Mouse (Mus musculus): ENCODE results near the gene Wfikkn1. TPM values are rescaled to one million over a fixed set of nuclear protein-coding genes. Genes with fewer than 3 reads are reported as not detected.

Gene Wfikkn1
- 1 to 10 TPM; 9.2 to 9.6 TPM for total RNA-seq (2023)

DNA sequence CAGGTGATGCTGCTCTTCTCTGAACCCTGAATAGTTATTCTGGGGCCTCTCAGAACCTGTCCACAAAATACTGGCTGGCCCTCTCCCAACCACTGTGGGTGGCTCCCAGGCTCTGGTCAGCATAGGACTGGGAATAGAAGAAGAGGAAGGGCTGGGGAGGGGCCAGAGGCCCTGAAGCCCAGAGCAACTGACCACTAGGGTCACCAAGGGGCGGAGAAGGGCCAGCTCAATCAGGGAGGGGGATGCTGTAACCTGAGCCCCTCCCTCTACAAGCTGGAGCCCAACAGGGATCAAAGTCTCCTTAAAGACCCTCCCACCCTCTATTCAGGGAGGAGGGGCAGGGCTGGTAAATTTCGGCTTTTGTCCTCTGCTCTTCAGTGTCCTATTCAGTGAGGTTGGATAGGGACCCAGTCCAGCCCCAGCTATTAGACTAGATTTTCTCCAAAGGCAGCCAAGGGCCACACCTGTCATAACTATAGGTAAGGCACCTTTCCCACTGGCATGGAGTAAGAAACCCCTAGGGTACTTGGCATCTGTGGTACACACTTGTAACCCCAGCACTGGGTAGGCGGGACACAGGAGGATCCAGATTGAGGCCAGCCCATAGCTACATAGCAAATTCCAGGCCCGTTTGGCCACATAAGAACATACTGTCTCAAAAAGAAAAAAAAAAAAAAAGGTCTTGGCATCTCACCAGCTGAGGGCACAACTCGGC is at the start of gene Wfikkn1:
Gene Wfikkn1, minus strand, starts transcription at position 663 of the 715 bp plus-strand sequence.

DNA sequence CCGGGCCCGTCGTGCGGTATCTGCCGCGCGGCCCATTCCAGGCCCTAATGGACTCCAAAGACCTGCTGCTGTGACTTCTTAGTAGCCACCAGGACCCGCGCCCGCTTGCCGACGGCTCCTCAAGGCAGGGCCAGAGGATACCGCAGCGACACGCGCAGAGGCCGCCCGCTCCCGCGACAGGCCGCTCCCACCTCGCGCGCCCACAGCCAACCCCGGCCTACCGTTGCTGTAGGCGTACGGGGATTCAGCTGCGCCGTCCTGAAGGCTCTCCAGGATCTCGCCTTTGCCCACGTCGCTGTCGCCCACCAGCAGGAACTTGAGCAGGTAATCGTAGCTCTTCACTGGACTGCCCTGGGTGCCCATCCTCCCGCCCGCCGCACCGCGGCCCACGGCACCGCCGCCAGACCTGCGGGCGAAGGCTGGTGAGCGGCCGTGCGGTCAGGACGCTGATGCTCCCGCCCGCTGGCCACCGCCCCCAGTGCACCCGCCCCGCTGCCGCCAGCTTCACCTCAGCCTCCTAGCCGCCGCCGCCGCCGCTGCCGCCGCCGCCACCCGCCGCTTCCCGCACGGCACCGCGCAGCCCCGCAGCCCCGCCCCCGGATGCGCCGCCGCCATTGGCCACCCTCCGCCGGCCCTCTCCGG is 38.6 kb upstream of the Wfikkn1 start, which contains the start of gene Rab40c:
Gene Rab40c, minus strand, starts transcription at position 584 of the 642 bp plus-strand sequence.

DNA sequence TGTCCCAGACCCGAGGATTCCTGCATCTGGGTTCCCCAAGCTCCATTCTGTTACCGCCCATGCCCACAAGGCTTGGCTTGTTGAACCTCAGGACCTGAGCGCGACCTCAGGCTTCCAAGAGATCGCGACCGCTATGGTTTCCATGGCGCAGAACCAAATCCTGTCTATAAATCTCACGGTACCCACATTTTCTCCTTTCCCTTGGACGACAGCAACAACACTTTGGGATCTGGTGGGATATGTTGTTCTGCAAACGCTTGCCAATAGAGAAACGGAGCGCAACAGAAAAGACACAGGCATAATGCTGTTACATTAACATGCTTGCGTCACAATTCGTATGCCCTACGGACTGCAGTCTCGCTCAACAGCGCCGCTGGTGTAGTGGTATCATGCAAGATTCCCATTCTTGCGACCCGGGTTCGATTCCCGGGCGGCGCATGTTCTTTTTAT is 5.9 kb downstream of the Wfikkn1 start, which contains the start of gene Mettl26:
Gene Mettl26, plus strand, starts transcription at position 354 of the 450 bp plus-strand sequence.

DNA sequence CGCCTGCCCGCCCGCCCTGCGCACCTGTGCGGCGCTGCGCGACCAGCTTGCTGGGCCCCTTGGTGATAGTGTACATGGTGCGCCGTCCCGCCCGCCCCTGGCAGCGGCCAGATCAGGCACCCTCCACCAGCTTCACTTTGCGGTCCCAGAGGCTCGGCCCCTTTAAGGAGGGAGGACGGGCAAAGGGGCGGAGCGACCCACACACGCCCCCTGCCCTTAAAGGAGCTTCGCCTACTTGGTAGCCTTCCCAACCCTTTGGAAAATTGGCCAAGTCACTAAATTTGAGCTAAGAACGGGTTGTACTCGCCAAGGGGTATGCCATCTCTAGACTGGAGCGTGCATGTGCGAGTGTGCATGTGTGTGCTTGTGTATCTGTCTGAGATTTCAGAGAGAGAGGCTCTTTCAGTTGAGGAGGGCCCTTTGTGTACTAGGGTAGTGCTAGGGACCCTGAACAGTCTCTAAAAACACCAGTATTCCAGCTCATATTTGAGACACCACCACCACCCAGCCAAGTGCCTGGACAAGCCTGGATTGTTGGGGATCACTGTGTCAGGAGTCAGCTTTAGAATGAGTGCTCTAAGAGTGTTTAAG is 12.0 kb downstream of the Wfikkn1 start, which contains the start of gene Mcrip2:
Gene Mcrip2, minus strand, starts transcription at position 164 of the 591 bp plus-strand sequence.

DNA sequence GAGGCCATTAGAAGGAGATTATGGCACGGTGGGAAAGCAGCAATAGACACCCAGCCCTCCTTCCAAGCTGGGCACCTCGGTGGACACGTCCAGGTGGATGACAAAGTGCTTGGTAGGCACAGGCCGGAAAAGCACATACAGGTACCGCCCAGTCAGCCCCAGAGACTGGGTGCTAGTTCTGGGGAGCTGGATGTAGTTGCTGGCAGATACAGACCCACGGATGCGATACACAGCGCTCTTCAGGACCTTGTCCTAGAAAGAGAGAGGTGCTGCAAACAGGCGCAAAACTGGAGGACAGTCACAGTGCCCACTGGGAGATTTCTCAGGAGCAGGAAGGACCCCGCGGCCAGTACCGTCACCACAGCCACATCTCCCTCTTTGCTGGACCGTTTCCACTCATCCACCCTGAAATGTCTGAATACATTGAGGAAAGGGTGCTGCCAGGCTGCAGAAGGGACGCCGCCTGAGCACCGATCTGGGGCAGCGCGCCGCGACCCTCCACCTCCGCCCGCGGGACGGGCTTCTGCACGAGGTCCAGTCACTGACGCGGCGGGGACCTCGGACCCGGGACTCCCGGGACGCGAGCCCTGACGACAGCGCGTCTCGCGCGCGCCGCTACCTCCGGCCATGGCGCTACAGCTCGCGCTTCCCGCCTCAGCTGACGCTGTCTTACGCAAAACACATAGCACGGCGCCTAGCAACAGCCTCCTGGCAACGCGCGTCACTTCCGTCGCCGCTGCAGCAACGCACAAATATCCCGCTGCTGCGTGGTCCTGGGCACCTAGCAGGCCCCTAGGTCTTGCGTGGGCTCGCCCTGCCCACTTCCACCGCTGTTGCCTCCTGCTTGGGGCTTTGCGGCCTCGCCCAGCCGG is 19.6 kb downstream of the Wfikkn1 start, which contains the start of gene Wdr90:
Gene Wdr90, minus strand, starts transcription at position 670 of the 872 bp plus-strand sequence.

GRCm38 (mm10) chr17:25844396-25844901 is 36.2 kb downstream of the Wfikkn1 start, which contains the start of gene Rhot2:
Gene Rhot2 (minus strand): TSS chr17:25844851.

DNA sequence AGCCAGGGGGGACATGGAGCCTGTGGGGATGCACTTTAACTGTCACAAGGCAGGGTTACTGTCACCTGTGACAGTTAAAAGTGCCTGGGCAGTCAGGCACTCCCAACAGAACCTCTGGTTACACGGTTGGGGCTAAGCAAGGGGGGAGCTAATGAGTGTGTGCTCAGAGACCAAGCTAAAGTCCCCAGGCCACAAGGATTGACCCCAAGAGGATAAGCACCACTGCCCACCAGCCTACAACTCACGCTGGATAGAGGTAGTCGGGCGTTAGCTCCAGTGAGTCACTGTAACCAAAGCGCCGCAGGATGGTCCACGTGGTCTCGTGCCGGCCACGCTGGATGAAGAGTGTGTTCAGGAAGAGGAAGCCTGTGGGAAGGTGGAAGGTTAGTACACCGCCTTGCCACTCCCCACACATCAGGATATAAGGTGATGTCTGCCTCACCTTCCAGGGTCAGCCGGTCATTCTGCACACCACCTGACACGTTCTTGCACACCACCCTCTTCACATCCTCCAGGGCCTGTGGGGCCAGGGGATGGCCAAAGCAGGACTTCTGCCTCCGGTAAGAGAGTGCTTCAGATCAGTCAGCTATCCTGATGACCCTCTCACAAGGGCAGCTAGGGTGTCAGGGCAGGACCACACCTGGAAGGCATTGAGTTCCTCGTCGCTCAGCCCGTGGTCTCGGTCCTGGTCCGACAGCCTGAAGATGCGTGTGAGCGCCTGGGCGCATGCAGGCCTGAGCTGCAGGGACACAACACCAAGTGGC is 39.4 kb downstream of the Wfikkn1 start, which contains the start of gene Gm20683:
Gene Gm20683, minus strand, starts transcription at position 647 of the 764 bp plus-strand sequence.

GRCm38 (mm10) chr17:25837076-25837410 is 43.6 kb downstream of the Wfikkn1 start, which contains the start of gene Rhbdl1:
Gene Rhbdl1 (minus strand): TSS chr17:25837295.

DNA sequence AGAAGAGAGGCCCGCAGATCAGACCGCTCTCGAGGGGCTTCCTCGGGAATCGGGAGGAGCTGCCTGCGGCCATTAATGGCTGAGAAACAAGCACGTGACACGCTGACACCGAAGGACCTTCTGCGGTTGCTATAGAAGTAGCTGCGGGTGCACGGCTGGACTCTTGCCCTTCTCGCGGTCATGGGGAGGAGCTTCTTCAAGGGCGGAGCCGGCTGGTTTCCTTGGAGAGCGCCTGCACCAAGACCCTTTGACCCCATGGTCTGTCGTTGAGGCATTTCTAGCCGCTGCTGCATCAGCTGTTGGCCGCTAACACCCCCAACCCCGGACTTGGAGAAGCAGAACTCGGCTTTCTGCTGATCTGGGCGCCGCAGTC is 47.4 kb downstream of the Wfikkn1 start, which contains the start of gene Stub1:
Gene Stub1, minus strand, starts transcription at position 114 of the 373 bp plus-strand sequence.

DNA sequence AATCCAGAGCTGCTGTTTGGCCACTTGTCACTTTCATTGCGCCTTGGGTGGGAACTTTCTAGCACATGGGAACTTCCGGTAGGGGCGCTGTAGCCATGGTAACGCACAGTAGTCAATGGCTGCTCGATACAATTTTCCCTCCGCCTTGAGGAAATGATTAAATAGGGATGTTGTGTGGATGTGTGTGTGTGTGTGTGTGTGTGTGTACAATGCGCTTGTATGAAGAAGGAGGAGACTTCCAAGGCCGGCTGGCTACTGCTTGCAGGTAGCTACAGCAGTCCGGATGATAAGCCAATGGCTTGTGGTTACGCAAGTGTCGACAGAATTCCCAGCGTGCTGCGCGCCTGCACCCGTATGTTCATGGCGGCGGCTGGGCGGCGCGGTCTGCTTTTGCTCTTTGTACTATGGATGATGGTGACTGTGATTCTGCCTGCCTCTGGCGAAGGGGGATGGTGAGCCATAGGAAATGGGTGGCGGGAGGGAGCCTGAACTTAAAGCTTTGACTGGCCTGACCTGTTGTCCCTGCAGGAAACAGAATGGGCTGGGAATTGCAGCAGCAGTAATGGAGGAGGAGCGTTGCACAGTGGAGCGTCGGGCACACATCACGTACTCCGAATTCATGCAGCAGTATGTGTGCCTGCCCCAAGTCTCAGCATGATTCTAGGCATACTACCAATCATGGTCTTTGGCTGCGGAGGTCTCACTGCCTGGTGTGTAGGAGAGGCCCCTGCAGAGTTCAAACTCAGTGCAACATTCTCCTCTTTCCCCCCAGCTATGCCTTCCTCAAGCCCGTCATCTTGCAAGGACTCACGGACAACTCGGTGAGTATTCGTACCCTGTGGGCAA is 51.7 kb downstream of the Wfikkn1 start, which contains the start of gene Jmjd8:
Gene Jmjd8, plus strand, starts transcription at position 156 of the 846 bp plus-strand sequence.

Other genes starting within 250 kb of the Wfikkn1 start
- gene Gng13, start 163.7 kb downstream of the Wfikkn1 start, total RNA-seq (2023), result not detected
- 10 to 100 TPM in 1 of 2 experiments, 1 to 10 TPM in 1; 5.1 to 12.6 TPM for gene Chtf18, start 153.4 kb downstream of the Wfikkn1 start, total RNA-seq (2023)
- gene Rpusd1, start 153.2 kb downstream of the Wfikkn1 start, total RNA-seq (2023), result 1 to 10 TPM; 4.6 to 8.0 TPM
- under 1 TPM in 1 of 2 experiments, not detected in 1; 0.26 TPM for gene Mslnl, start 144.8 kb downstream of the Wfikkn1 start, total RNA-seq (2023)
- gene Msln, start 126.5 kb downstream of the Wfikkn1 start, total RNA-seq (2023), result 1 to 10 TPM in 1 of 2 experiments, not detected in 1; 1.1 TPM
- gene Narfl, start 107.1 kb downstream of the Wfikkn1 start, total RNA-seq (2023), result 10 to 100 TPM; 25.4 to 27.9 TPM
- 10 to 100 TPM; 22.7 to 27.1 TPM for gene Haghl, start 95.2 kb downstream of the Wfikkn1 start, total RNA-seq (2023)
- gene Ccdc78, start 94.3 kb downstream of the Wfikkn1 start, total RNA-seq (2023), result not detected
- 10 to 100 TPM; 47.6 to 58.9 TPM for gene Fam173a, start 88.0 kb downstream of the Wfikkn1 start, total RNA-seq (2023)
- gene AC134908.4, start 85.2 kb downstream of the Wfikkn1 start, total RNA-seq (2023), result not detected
- gene Metrn, start 83.7 kb downstream of the Wfikkn1 start, total RNA-seq (2023), result 10 to 100 TPM; 24.8 to 31.6 TPM
- gene Fbxl16, start 71.8 kb downstream of the Wfikkn1 start, total RNA-seq (2023), result not detected
- 10 to 100 TPM; 25.3 to 25.7 TPM for gene Wdr24, start 57.2 kb downstream of the Wfikkn1 start, total RNA-seq (2023)
- 10 to 100 TPM; 32.3 to 42.2 TPM for gene Jmjd8, start 52.0 kb downstream of the Wfikkn1 start, total RNA-seq (2023)
- 10 to 100 TPM; 70.1 to 73.0 TPM for gene Stub1, start 47.5 kb downstream of the Wfikkn1 start, total RNA-seq (2023)
- gene Rhbdl1, start 43.6 kb downstream of the Wfikkn1 start, total RNA-seq (2023), result 10 to 100 TPM in 1 of 2 experiments, 1 to 10 TPM in 1; 8.1 to 15.2 TPM
- 10 to 100 TPM in 1 of 2 experiments, 1 to 10 TPM in 1; 9.3 to 10.8 TPM for gene Gm20683, start 39.1 kb downstream of the Wfikkn1 start, total RNA-seq (2023)
- gene Rhot2, start 36.0 kb downstream of the Wfikkn1 start, total RNA-seq (2023), result 10 to 100 TPM; 89.1 to 99.3 TPM
- 10 to 100 TPM; 29.0 to 41.5 TPM for gene Wdr90, start 19.4 kb downstream of the Wfikkn1 start, total RNA-seq (2023)
- 1 to 10 TPM; 2.4 to 9.4 TPM for gene Mcrip2, start 12.1 kb downstream of the Wfikkn1 start, total RNA-seq (2023)
- gene Mettl26, start 5.8 kb downstream of the Wfikkn1 start, total RNA-seq (2023), result 10 to 100 TPM; 32.9 to 37.5 TPM
- gene Rab40c, start 38.9 kb upstream of the Wfikkn1 start, total RNA-seq (2023), result 10 to 100 TPM; 23.7 to 24.5 TPM
- gene Pigq, start 64.1 kb upstream of the Wfikkn1 start, total RNA-seq (2023), result 10 to 100 TPM; 55.2 to 64.8 TPM
- not detected for gene Nhlrc4, start 64.1 kb upstream of the Wfikkn1 start, total RNA-seq (2023)
- gene A930017K11Rik, start 71.7 kb upstream of the Wfikkn1 start, total RNA-seq (2023), result under 1 TPM in 1 of 2 experiments, not detected in 1; 0.30 TPM
- gene Capn15, start 104.9 kb upstream of the Wfikkn1 start, total RNA-seq (2023), result 10 to 100 TPM; 38.7 to 39.4 TPM
- gene Rab11fip3, start 188.7 kb upstream of the Wfikkn1 start, total RNA-seq (2023), result 10 to 100 TPM; 18.3 to 22.2 TPM
- gene Decr2, start 209.5 kb upstream of the Wfikkn1 start, total RNA-seq (2023), result 1 to 10 TPM; 6.5 TPM
- gene Nme4, start 214.7 kb upstream of the Wfikkn1 start, total RNA-seq (2023), result 1 to 10 TPM; 4.8 to 6.3 TPM
- 10 to 100 TPM; 24.5 to 24.7 TPM for gene Tmem8, start 232.4 kb upstream of the Wfikkn1 start, total RNA-seq (2023)
- 10 to 100 TPM; 44.7 to 46.7 TPM for gene Mrpl28, start 242.6 kb upstream of the Wfikkn1 start, total RNA-seq (2023)

Measured in T-cell, adult 66 days (primary cell).